Mouse (Mus musculus): Measurements from ENCODE around the gene Ino80. TPM values are rescaled to one million over a fixed set of nuclear protein-coding genes. Genes with fewer than 3 reads are reported as not detected.
A peak's percentile ranks its signal among the peaks of the same experiment; 100 is the strongest.
"Not testable (repeated sequence)": the region's sequence is repeated elsewhere in the genome, so short reads cannot be mapped to it uniquely, and the experiment has no call there.

Gene Ino80
- polyA plus RNA-seq, 1 experiment from 2014 or later, result 6.7 TPM

DNA sequence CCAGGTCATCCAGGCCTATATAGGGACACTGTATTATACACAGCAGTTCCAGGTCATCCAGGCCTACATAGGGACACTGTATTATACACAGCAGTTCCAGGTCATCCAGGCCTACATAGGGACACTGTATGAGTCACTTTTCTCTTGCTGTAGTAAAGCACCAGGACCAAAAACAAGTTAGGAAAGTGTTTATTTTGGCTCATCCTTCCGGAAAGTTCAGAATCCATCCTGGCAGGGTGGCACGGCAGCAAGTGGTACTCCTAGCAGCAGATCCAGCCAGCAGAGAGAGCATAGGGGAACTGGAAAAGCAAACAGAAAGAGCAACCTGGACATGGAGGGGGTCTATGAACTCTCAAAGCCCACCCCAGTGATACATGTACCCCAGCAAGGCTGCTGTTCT lies 33.4 kb upstream of the Ino80 start:
- H3K36me3 ChIP-seq (ENCODE audit: insufficient read depth), result no peaks in the 10 kb centered on the region
- no peak overlapping the region for H3K4me3 ChIP-seq (ENCODE audit: low read depth, low read length)
- no peak for TF ChIP-seq CTCF (IDR thresholded peaks at IDR 0.05; ENCODE audit: low read depth)

DNA sequence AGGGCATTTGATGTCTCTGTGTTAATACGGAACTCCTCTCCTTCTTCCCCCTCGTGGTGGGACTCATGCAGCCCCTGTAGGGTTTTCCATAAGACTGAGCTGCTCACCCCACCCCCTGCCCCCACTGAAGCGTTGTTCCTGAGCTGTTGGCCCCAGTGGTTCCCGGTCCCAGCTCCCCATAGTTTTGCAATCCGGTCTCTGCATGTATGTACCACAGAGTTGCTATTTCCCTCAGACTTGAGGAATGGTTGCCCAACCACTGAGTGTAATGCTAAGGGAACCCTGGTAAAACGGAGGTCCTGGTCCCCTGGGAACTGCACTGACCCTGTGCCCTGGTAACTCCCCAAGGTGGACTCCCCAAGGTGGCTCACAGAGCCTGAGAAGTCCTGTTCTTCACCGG lies 31.0 kb upstream of the Ino80 start:
- H3K9ac ChIP-seq; H3K27ac ChIP-seq (ENCODE audit: low read depth); H3K9me3 ChIP-seq (ENCODE audit: low read depth, low read length); DNase-seq; H3K4me1 ChIP-seq (ENCODE audit: insufficient read depth); H3K36me3 ChIP-seq (ENCODE audit: insufficient read depth); H3K4me3 ChIP-seq (ENCODE audit: low read depth, low read length); H3K27me3 ChIP-seq (ENCODE audit: insufficient read depth, low read length); H3K4me2 ChIP-seq; ATAC-seq (ENCODE audit: insufficient read depth): not testable (repeated sequence)
- 50% methylated on average over 7 of the region's 7 CpGs for WGBS

More for the DNA sequence above, 33.4 kb upstream of the Ino80 start:
- no peak overlapping the region for H3K27ac ChIP-seq (ENCODE audit: low read depth)
- no peak overlapping the region for H3K9ac ChIP-seq
- H3K9me3 ChIP-seq (ENCODE audit: low read depth, low read length), result no peaks in the 10 kb centered on the region
- H3K4me1 ChIP-seq (ENCODE audit: insufficient read depth), result no peaks in the 10 kb centered on the region
- WGBS, result 79% methylated on average over 2 of the region's 2 CpGs
- DNase-seq, result no peak
- no peaks in the 10 kb centered on the region for H3K27me3 ChIP-seq (ENCODE audit: insufficient read depth, low read length)
- H3K4me2 ChIP-seq, result no peak overlapping the region
- ATAC-seq (ENCODE audit: insufficient read depth), result no peak

DNA sequence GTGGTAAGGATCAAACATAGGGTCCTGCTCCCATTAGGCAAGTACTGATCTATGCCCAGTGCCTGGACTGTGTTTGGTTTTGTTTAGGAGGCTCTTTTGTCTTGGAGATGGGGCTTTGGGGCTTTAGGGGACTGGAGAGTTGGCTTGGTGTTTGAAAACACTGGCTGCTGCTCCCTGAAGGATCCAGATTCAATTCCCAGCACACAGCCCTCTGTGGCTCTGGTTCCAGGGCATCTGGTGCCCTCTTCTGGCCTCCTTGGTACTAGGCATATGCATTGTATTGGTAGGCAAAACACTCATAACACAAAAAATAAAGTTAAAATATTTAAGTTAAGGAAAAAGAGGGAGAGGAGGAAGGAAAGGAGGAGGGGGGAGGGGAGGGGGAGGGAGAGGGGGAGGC lies 29.6 kb upstream of the Ino80 start:
- Histone ChIP-seq H3K4me3 (ENCODE audit: low read depth, low read length) (no peak overlapping the region), H3K27ac (ENCODE audit: low read depth) (no peak overlapping the region), H3K27me3 (ENCODE audit: insufficient read depth, low read length) (no peaks in the 10 kb centered on the region), H3K36me3 (ENCODE audit: insufficient read depth) (no peaks in the 10 kb centered on the region), H3K9me3 (ENCODE audit: low read depth, low read length) (no peaks in the 10 kb centered on the region), H3K4me1 (ENCODE audit: insufficient read depth) (no peaks in the 10 kb centered on the region), H3K9ac (no peak overlapping the region), H3K4me2 (no peak overlapping the region)
- TF ChIP-seq CTCF (IDR thresholded peaks at IDR 0.05; ENCODE audit: low read depth), result peak; percentile 41; the same call in 1 of the 2 replicates
- DNase-seq (peak; percentile 24), ATAC-seq (ENCODE audit: insufficient read depth) (no peak)

DNA sequence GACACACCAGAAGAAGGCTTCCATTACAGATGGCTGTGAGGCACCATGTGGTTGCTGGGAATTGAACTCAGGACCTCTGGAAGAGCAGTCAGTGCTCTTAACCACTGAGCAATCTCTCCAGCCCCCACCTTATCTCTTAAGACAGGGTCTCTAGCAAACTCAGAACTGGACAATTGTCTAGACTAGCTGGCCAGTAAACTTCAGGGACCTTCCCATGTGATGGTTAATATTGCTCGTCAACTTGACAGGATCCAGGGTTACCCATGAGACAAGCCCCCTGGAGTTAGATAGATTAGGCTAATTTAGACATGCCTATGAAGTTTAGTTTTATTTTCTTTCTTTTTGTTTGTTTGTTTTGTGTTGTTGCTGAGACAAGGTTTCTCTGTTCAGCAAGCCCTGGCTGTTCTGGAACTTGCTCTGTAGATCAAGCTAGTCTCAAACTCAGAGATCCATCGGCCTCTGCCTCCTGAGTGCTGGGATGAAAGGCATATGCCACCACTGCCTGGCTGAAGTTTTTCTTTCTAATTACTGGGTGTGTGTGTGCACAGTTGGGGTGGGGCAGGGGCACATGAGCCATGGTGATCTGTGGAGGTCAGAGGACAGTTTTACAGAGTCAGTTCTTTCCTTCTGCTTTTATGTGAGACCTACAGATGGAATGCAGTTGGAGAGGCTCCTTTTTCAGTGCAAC lies 23.6 kb upstream of the Ino80 start:
- Histone ChIP-seq H3K36me3 (ENCODE audit: insufficient read depth) (no peaks in the 10 kb centered on the region), H3K4me3 (ENCODE audit: low read depth, low read length) (no peak overlapping the region), H3K27me3 (ENCODE audit: insufficient read depth, low read length) (no peaks in the 10 kb centered on the region), H3K4me2 (no peak overlapping the region), H3K4me1 (ENCODE audit: insufficient read depth) (no peaks in the 10 kb centered on the region), H3K9ac (no peak overlapping the region), H3K9me3 (ENCODE audit: low read depth, low read length) (no peaks in the 10 kb centered on the region), H3K27ac (ENCODE audit: low read depth) (no peak overlapping the region)
- DNase-seq, result no peak
- no peak for TF ChIP-seq CTCF (IDR thresholded peaks at IDR 0.05; ENCODE audit: low read depth)
- ATAC-seq (ENCODE audit: insufficient read depth), result no peak
- WGBS, result 92% methylated on average over 2 of the region's 2 CpGs

DNA sequence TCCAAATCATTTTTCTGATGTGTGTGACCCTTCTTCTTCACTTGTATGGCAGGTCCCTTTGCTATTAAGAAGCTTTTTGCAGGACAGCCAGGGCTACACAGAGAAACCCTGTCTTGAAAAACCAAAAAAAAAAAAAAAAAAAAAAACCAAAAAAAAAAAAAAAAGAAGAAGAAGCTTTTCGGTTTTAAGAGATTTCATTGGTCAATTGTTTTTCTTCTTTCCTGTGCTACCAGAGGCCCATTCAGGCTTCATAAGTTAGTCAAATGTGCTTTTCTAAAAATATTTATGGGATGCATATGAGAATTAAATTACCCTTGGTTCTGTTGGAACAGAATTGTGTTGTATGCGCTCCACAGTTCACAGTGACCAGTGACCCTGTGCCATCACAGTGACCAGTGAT lies 21.4 kb upstream of the Ino80 start:
- ATAC-seq (ENCODE audit: insufficient read depth), result no peak
- no peak overlapping the region for H3K9ac ChIP-seq
- no peak overlapping the region for H3K27ac ChIP-seq (ENCODE audit: low read depth)
- no peak for DNase-seq
- TF ChIP-seq CTCF (IDR thresholded peaks at IDR 0.05; ENCODE audit: low read depth), result no peak
- H3K36me3 ChIP-seq (ENCODE audit: insufficient read depth), result no peaks in the 10 kb centered on the region
- H3K4me2 ChIP-seq, result no peak overlapping the region
- H3K4me3 ChIP-seq (ENCODE audit: low read depth, low read length), result no peak overlapping the region
- 77% methylated on average over 2 of the region's 2 CpGs for WGBS
- no peaks in the 10 kb centered on the region for H3K4me1 ChIP-seq (ENCODE audit: insufficient read depth)
- H3K9me3 ChIP-seq (ENCODE audit: low read depth, low read length), result no peaks in the 10 kb centered on the region
- no peaks in the 10 kb centered on the region for H3K27me3 ChIP-seq (ENCODE audit: insufficient read depth, low read length)

DNA sequence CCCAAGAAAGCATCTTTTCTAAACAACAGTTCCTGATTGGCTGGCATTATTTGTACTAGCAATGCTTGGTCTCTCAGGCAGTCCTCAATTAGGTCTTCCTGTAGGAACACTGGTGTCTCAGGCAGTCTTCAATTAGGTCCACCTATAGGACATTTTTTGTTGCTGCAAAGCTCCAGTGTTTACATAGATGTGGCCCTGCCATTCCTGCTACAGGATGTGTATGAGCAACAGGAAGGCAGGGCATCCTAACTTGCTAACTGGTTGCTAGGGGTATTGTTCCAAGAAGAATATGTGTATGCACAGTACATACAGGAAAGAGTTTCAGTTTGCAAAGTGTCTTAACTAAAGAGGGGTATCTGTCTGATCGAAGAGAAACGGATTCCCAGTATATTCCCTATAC lies 18.6 kb upstream of the Ino80 start:
- no peak; the same call in 1 of the 2 replicates for ATAC-seq (ENCODE audit: insufficient read depth)
- Histone ChIP-seq H3K4me3 (ENCODE audit: low read depth, low read length) (no peak overlapping the region), H3K9me3 (ENCODE audit: low read depth, low read length) (no peaks in the 10 kb centered on the region), H3K9ac (no peak overlapping the region), H3K27ac (ENCODE audit: low read depth) (no peak overlapping the region), H3K4me1 (ENCODE audit: insufficient read depth) (no peaks in the 10 kb centered on the region), H3K4me2 (no peak overlapping the region), H3K36me3 (ENCODE audit: insufficient read depth) (no peaks in the 10 kb centered on the region), H3K27me3 (ENCODE audit: insufficient read depth, low read length) (no peaks in the 10 kb centered on the region)
- no peak for TF ChIP-seq CTCF (IDR thresholded peaks at IDR 0.05; ENCODE audit: low read depth)
- peak; percentile 17 for DNase-seq
- WGBS, result 82% methylated on average over 2 of the region's 2 CpGs

DNA sequence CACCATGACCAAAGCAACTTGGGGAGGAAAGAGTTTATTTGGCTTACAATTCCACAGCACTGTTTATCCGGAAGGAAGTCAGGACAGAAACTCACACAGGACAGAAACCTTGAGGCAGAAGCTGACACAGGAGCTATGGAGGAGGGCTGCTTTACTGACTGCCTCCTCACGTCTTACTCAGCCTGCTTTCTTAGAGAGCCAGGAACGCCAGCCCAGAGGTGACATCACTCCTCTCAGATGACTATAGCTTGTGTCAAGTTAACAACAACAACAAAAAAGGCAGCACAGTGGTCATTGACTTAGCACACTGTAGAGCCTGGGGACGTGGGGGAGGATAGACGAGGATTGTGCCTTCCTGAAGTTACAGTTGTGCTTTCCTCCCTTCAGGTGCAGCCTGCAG lies 14.5 kb upstream of the Ino80 start:
- H3K36me3 ChIP-seq (ENCODE audit: insufficient read depth), result no peaks in the 10 kb centered on the region
- ATAC-seq (ENCODE audit: insufficient read depth) (no peak), DNase-seq (no peak)
- H3K9me3 ChIP-seq (ENCODE audit: low read depth, low read length), result no peaks in the 10 kb centered on the region
- H3K4me3 ChIP-seq (ENCODE audit: low read depth, low read length), result no peak overlapping the region
- H3K27me3 ChIP-seq (ENCODE audit: insufficient read depth, low read length), result no peaks in the 10 kb centered on the region
- H3K27ac ChIP-seq (ENCODE audit: low read depth), result no peak overlapping the region
- no peak overlapping the region for H3K9ac ChIP-seq
- TF ChIP-seq CTCF (IDR thresholded peaks at IDR 0.05; ENCODE audit: low read depth), result no peak
- no peak overlapping the region for H3K4me2 ChIP-seq
- 49% methylated on average over 5 of the region's 5 CpGs for WGBS
- H3K4me1 ChIP-seq (ENCODE audit: insufficient read depth), result no peaks in the 10 kb centered on the region

DNA sequence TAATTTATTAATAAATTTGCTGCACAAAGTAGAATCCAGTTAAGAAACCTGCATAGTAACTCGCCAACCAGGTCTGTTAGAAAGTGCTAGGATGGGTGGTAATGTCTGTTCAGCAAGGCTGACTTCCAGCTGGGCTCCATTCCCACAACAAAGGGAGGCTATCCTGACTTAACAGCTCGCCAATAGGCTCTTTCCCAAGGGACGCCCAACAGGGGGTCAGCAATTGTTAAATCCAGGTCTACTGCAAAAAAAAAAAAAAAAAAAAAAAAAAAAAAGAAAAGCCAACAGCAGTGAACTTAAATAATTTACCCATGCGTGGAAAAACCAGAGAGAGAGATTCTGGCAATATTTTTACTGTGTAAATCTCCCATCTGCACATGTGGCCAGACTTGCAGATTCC lies 9.0 kb upstream of the Ino80 start:
- no peaks in the 10 kb centered on the region for H3K36me3 ChIP-seq (ENCODE audit: insufficient read depth)
- no peak overlapping the region for H3K4me3 ChIP-seq (ENCODE audit: low read depth, low read length)
- no peak overlapping the region for H3K9ac ChIP-seq
- TF ChIP-seq CTCF (IDR thresholded peaks at IDR 0.05; ENCODE audit: low read depth), result no peak
- WGBS, result 13% methylated on average over 4 of the region's 4 CpGs
- ATAC-seq (ENCODE audit: insufficient read depth) (no peak), DNase-seq (no peak)
- no peaks in the 10 kb centered on the region for H3K27me3 ChIP-seq (ENCODE audit: insufficient read depth, low read length)
- no peaks in the 10 kb centered on the region for H3K9me3 ChIP-seq (ENCODE audit: low read depth, low read length)
- no peak overlapping the region for H3K4me2 ChIP-seq
- no peak overlapping the region for H3K27ac ChIP-seq (ENCODE audit: low read depth)
- H3K4me1 ChIP-seq (ENCODE audit: insufficient read depth), result no peaks in the 10 kb centered on the region
